Mouse (Mus musculus): ENCODE results near the gene Dnaaf5.

Gene Dnaaf5

GRCm38 (mm10) chr5:139199995-139200769, 50.2 kb downstream of the Dnaaf5 start, which contains the start of gene Sun1:
Gene Sun1 (plus strand): TSS chr5:139200637.
- peak; percentile 98 for DNase-seq

DNA sequence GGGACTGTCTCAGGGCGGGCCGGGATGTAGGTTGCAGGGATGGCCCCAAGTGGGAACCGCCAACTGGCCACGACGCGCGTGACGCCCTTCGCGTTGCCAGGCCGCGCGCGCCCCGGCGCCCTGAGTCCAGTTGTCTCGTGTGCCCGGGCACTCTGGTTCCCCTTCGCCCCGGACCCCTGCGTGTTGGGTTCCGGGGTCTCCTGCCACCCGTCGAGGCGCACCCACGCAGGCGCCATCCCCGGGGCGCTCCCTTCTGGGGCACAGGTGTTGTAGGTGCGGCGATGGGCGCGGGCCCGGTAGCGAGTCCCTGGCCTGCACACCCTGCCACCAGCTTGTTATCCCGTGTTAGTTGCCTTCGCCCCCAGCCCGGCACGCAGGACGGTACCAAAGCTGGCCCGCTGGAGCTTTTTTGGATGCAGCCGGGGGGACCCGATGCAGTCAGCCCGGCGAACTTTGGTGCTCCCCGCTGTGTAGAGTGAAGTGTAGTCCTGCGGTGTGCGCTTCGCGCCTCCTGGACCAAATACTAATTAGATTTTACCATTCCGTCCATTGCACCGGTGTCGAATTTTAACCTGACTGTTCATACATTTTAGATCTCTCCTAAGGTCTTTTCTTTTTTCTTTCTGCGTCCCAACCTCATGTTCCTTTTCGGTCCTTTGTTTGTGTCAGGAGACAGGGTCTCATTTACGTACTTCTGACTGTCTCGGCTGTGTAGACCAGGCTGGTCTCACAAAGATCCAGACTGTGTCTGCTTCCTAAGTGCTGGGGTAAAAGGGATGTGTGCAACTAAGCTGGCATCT, 50.9 kb downstream of the Dnaaf5 start:
- peak in 1 of 2 experiments; percentile 17 for DNase-seq

- no peak for DNase-seq
Observed at GRCm38 (mm10) chr5:139202127-139202526, 52.1 kb downstream of the Dnaaf5 start.

GRCm38 (mm10) chr5:139203312-139203711, 53.3 kb downstream of the Dnaaf5 start:
- no peak for DNase-seq

DNA sequence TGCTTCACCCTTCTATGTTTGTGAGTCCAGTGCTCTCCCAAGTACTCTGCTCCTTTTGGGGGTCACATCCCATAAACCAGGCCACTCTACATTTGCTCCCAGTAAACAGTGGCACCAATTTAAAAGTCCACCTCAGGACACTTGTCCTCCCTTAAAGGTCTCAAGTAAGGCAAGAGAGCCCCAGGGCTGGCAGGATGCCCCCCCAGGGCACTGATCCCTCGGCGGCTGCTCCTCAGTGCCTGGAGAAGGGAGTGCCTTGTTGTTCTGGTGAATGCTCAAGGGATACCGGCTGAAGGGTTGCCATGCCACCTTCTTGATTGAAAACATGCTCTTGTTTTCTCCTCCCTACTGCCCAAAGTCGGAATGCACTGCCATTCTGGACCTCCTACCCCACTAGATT, 56.1 kb downstream of the Dnaaf5 start:
- no peak for DNase-seq

- no peak for DNase-seq
Observed at GRCm38 (mm10) chr5:139206525-139206924, 56.5 kb downstream of the Dnaaf5 start.

DNA sequence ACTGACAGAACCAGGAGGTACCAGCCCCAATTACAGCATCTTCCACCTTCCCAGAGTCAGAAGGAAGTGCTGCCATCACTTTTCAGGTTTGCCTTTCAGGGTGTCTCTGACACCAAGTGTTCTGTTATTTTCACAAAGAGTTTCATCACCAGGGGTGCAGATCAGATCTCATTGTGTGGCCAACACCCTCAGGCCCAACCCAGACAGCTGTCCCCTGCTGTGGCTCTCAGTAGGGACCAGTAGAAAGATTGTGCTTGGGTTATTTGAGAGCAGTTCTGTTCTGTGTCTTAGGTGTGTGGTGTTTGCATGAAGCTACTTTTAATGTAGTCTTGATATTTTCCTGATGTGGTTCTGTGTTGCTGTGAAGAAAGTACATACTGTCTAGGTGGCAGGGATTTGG, 58.2 kb downstream of the Dnaaf5 start:
- no peak for DNase-seq

DNA sequence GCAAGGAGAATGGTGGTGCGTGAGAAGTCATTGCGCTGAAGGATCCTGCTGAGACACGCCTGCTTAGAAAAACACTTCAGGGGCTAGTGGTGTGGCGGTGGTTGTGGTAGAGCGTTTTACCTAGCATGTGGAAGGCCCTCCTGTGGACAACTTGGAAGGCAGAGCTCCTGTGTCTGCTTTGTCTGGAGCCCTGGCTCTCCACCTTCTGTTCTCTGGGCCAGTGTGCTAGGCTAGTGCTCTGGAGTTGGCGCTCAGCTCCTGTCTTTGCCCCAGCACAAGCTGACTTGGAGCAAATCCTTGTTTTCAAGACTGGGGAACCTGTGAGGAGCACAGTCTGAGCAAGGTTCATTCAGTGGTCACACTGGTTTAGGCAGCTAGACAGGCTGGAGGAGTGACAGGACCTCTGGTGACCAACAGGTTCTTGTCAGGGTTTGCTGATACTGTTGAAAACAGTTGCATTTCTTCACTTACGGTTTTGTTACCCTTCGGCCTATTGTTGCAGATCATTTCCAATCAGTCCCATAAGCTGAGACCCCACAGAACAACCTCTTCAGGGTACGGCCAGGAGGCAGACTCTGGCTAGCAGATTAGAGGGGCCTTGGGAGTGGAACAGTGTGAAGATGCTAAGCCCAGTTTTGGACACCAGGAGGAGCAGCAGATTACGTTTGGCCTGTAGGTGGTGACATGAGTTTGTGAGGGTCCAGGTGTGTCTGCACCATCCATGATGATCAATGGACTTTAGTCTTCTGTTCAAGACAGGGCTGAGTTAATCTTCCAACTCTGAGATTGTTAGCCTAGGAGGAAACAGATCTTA, 59.1 kb downstream of the Dnaaf5 start:
- peak; percentile 32 to 39 for DNase-seq

DNA sequence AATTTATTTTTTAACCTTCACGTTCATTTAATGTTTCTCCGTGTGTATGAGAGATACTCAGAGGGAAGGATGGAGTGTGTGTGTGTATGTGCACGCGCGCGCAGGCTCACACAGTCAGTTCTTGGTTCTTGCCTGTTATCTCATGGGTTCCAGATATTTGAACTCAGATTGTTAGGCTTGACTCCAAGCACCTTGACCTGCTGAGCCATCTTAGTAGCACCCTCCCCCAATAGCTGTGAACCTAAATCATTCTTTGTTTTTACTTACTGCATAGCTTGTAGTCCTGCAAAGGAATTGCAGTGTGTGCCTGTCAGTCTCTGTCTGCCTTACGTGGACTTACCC, 59.6 kb downstream of the Dnaaf5 start:
- DNase-seq: no peak

- DNase-seq: no peak
Observed at GRCm38 (mm10) chr5:139211737-139212385, 61.8 kb downstream of the Dnaaf5 start.

DNA sequence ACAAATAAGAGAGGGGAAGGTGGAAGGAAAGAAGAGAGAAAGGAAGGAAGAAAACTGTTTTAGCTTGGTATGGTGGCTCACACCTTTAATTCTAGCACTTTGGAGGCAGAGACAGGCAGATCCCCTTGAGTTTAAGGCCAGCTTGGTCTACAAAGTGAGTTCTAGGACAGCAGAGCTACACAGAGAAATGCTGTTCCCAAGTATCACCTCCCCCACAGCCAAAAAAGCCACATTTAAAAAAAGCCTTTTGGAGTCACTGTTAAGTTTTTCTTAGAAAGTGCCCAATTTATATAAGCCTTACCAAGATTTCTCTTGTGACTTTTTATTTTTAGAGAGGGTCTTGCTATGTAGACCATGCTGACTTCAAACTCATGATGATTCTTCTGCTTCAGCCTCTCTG, 64.3 kb downstream of the Dnaaf5 start:
- DNase-seq: no peak

DNA sequence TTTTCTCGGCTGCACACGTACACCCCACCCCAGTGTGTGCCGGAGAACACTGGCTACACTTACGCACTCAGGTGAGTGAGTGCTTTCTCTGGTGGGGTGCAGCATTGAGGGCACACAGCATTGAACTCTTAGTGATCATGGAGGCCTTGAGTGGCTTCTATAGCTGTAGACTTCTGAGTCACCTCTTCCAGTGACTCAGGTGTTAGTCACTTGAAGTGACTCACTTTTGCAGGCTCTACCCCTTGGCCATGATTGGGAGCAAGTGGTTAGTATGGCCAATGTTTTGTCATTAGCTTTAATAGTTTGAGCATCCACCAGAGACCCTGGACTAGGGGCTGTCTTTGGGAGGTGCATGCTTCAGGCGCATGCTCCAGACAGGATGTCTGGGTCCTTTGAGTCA, 65.2 kb downstream of the Dnaaf5 start:
- no peak for DNase-seq

- no peak for DNase-seq
Observed at GRCm38 (mm10) chr5:139216121-139216520, 66.1 kb downstream of the Dnaaf5 start.

GRCm38 (mm10) chr5:139216774-139217173, 66.8 kb downstream of the Dnaaf5 start:
- DNase-seq: no peak

DNA sequence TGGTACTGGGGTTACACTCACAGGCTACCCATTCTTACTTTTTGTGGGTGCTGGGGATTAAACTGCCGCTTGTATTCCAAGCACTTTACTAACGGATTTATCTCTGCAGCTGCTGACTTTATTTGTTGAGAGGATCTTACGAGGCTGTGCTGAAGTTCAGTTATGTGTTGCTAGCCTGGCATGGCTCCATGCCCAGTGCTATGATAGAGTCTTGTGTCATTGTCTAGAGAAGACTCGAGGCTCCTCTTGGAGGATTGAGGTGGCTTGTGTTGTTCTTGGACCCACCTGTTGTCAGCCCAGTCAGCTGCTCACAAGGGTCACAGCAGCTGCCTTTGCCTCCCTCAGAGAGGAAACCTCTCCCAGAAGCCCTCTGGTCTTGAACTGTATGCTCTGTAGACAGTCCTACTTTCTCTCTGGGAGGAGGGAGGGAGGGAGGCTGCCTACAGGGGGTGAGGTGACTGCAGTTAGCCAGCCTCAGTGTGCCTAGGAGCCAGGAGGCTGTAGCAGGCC, 70.0 kb downstream of the Dnaaf5 start:
- DNase-seq: no peak

DNA sequence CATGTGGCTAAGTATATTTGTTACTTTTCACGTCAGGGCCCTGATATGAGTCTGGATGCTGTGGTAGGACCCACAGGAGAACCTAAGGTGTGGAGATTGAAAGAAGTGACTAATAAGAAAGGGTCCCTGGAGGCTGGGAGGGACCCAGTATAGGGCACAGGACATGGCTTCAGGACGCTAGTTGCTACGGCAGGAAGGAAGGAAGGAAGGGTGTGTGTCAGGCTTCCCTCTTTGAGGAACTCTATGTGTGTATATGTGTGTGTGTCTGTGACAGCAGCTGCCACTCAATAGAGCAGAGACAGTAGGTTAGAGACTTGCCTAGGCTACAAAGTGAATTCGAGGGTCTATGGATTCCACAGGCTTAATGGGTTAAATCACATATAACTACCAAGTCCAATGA, 70.6 kb downstream of the Dnaaf5 start:
- peak in 1 of 2 experiments; percentile 48 for DNase-seq

GRCm38 (mm10) chr5:139223331-139223730, 73.3 kb downstream of the Dnaaf5 start:
- no peak for DNase-seq

DNA sequence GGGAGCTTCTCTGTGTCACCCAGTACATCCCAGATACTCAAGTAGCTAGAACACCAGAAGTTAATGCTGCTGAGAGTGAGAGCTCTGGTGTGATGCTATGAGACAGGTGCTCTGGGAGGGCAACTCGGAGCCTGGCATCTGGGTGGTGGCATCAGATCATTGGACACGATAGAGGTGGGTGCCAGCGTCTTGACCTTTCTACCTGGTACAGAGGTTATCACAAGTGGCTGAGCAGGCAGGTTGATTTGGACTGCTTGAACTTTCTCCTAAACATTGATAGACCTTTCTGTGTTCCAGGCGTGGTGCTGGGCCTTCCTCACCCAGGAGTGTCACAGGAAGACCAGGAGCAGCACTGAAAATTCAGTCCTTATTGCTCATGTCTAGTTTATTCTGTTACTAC, 77.2 kb downstream of the Dnaaf5 start:
- DNase-seq: peak in 1 of 2 experiments; percentile 20

DNA sequence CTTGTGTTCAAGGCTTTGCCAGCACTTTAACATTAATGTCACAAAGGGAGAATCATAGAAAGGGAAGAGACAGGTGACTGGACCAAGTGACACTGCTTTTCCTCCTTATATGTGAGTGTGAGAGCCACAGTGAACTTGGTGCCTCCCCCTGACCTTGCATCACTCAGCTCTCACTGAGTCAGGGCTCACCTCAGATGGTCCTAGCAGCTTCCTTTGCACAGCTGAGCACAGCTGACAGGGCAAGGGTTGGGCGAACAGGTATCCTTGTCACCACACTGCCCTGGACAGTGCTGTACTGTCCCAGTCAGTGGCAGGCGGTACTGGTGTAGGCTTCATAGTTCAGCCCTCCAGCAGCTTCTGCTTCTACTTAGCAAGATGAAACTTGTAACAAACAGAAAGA, 77.6 kb downstream of the Dnaaf5 start:
- no peak for DNase-seq

DNA sequence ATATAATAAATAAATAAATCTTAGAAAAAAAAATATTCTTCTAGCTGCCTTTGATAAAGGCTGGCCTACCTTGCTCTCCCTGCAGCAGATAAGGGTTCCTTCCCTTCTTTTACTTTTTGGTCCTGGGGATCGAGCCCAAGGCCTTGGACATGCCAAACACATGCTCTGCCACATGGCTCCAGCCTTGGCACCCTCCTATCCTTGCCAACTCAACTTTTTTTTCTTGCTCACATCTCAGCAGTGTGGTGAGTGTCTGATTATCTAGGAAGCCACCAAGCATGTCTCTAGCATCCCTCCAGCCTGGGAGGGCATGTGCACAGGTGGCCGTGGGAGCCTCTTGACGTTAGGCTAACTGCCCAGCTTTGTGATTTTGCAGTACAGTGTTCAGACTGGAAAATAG, 78.3 kb downstream of the Dnaaf5 start:
- no peak for DNase-seq

DNA sequence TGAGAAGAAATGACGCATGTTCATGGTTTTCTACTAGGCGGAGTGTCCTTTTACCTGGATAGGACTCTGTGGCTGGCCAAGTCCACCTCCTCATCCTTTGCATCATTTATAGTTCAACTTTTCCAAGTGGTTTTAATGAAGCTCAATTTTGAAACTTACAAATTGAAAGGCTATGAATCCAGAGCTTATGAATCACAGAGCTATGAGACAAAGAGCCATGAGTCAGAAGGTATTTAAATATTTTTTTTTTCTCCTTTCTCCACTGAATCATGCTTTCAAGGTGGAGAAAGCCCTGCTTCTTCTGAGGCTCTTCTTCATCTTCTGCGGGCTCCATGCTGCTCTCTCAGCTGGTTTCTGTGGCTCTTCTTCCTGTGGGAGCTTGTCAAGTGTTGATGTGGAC, 79.7 kb downstream of the Dnaaf5 start:
- no peak for DNase-seq

DNA sequence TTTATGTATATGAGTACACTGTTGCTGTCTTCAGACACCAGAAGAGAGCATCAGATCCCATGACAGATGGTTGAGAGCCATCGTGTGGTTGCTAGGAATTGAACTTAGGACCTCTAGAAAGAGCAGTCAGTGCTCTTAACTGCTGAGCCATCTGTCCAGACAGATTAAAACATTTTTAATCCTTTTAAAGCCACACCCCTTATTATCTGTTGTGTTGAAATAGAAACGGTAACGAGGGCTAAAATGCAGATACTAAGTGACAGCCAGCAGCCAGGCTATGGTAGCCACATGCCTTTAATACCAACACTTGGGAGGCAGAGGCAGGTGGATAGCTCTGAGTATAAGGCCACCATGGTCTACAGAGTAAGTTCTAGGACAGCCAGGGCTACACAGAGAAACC, 82.1 kb downstream of the Dnaaf5 start:
- no peak for DNase-seq

DNA sequence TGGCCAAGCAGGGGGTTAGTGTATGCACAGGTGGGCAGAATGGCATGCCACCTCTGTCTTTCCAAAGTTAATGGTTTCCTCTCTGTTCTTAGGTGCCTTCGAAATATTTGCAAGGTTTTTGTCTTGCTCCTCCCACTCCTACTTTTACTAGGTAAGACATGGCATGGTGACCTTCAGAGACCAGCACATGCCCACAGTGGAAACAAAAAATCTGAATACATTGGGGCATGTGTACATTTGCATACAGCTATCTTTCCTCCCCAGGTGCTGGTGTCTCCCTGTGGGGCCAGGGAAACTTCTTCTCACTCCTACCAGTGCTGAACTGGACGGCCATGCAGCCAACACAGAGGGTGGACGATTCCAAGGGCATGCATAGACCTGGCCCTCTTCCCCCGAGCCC, 84.4 kb downstream of the Dnaaf5 start:
- no peak for DNase-seq

All from kidney, adult 8-10 months (tissue).